Mouse (Mus musculus) hindbrain, embryonic 16.5 days (tissue): ENCODE measurements around the gene Pum1. TPM values are rescaled to one million over a fixed set of nuclear protein-coding genes. Genes with fewer than 3 reads are reported as not detected.
A peak's percentile ranks its signal among the peaks of the same experiment; 100 is the strongest.
"Not testable (repeated sequence)": the region's sequence is repeated elsewhere in the genome, so short reads cannot be mapped to it uniquely, and the experiment has no call there.

ENCODE experiments used
- ATAC-seq: fragments of 200-750 bp; cut with Nextera tagmentation; 2 replicates; pipeline ENCODE4 v1.8.0; 2017; ENCODE audit warnings: moderate TSS enrichment, moderate library complexity
- H3K27ac ChIP-seq: fragments of 300-500 bp; sonication (generic); 2 replicates; pipeline ENCODE4 v1.5.1; 2014; ENCODE audit warnings: low read depth, mild to moderate bottlenecking, control low read depth, low read length, moderate library complexity
- H3K27me3 ChIP-seq: fragments of 300-500 bp; sonication (generic); replicated peaks from 2 replicates; pipeline ENCODE4 v1.6.1; 2014; ENCODE audit warnings: low read length; ENCODE audit not compliant: control insufficient read depth, insufficient read depth
- H3K36me3 ChIP-seq: fragments of 300-500 bp; sonication (generic); 2 replicates; pipeline ENCODE4 v1.6.1; 2014; ENCODE audit warnings: mild to moderate bottlenecking, low read length, moderate library complexity, mixed read lengths; ENCODE audit not compliant: control insufficient read depth, insufficient read depth
- H3K4me1 ChIP-seq: fragments of 300-500 bp; sonication (generic); 2 replicates; pipeline ENCODE4 v1.6.1; 2014; ENCODE audit warnings: low read depth, low read length; ENCODE audit not compliant: control insufficient read depth, insufficient read depth
- H3K4me2 ChIP-seq: fragments of 300-500 bp; sonication (generic); 2 replicates; pipeline ENCODE4 v1.6.1; 2014; ENCODE audit warnings: mild to moderate bottlenecking, low read length, control low read depth, moderate library complexity
- H3K4me3 ChIP-seq: fragments of 300-500 bp; sonication (generic); 2 replicates; pipeline ENCODE4 v1.5.1; 2014; ENCODE audit warnings: mild to moderate bottlenecking, low read length, control low read depth, moderate library complexity
- H3K9ac ChIP-seq: fragments of 300-500 bp; sonication (generic); 2 replicates; pipeline ENCODE4 v1.6.1; 2014; ENCODE audit warnings: low read depth, mild to moderate bottlenecking, control low read depth, low read length, moderate library complexity
- H3K9me3 ChIP-seq: fragments of 300-500 bp; sonication (generic); 2 replicates; pipeline ENCODE4 v1.6.1; 2014; ENCODE audit warnings: mild to moderate bottlenecking, low read length, moderate library complexity; ENCODE audit not compliant: control insufficient read depth
- WGBS: fragments of 180-500 bp; shearing (Covaris S2); extraction: QIAGEN DNeasy Blood & Tissue Kit; methylation state at CpG from one replicate; pipeline ENCODE4 v1.1.7; 2014; 5-methylcytosine and 5-hydroxymethylcytosine counted together
- polyA plus RNA-seq: library from polyadenylated mRNA; unstranded; fragments of >200 nt; fragmentation: Nextera tagmentation; extraction: Ambion mirVana; gene quantifications from 2 replicates; pipeline ENCODE4 v1.2.1, GENCODE M21; 2015

Pum1 gene
- polyA plus RNA-seq, 1 experiment from 2014 or later, result 79.1 TPM

- no peaks in the 10 kb centered on the region for H3K9me3 ChIP-seq
- no peak overlapping the region for H3K4me2 ChIP-seq
- H3K27ac ChIP-seq, result no peak overlapping the region
- no peak overlapping the region for H3K4me3 ChIP-seq
- WGBS, result 97% methylated on average over 3 of the region's 3 CpGs
- no peak overlapping the region for H3K9ac ChIP-seq
- no peaks in the 10 kb centered on the region for H3K27me3 ChIP-seq
- peaks cover 3% of the 10 kb centered on the region; the same call in 1 of the 2 replicates for H3K36me3 ChIP-seq
- ATAC-seq, result no peak
- H3K4me1 ChIP-seq, result no peaks in the 10 kb centered on the region
Measured at GRCm38 (mm10) chr4:130678149-130678548, 15.0 kb downstream of the Pum1 start.

- H3K9me3 ChIP-seq, result no peaks in the 10 kb centered on the region
Measured at GRCm38 (mm10) chr4:130680676-130681075, 17.6 kb downstream of the Pum1 start.

GRCm38 (mm10) chr4:130683051-130683450 is 19.9 kb downstream of the Pum1 start:
- not testable (repeated sequence) for H3K4me3 ChIP-seq, ATAC-seq, H3K36me3 ChIP-seq, H3K9ac ChIP-seq, H3K4me2 ChIP-seq, H3K27ac ChIP-seq, H3K27me3 ChIP-seq, H3K9me3 ChIP-seq, H3K4me1 ChIP-seq
- 83% methylated on average over 5 of the region's 5 CpGs for WGBS

More at GRCm38 (mm10) chr4:130680676-130681075, 17.6 kb downstream of the Pum1 start:
- Histone ChIP-seq H3K36me3 (peaks cover 5% of the 10 kb centered on the region), H3K4me3 (no peak overlapping the region), H3K4me1 (no peaks in the 10 kb centered on the region), H3K4me2 (no peak overlapping the region), H3K27ac (no peak overlapping the region), H3K27me3 (no peaks in the 10 kb centered on the region), H3K9ac (no peak overlapping the region)
- 96% methylated on average over 6 of the region's 6 CpGs for WGBS
- no peak for ATAC-seq

- Histone ChIP-seq H3K9me3 (no peaks in the 10 kb centered on the region), H3K4me1 (no peaks in the 10 kb centered on the region), H3K4me2 (no peak overlapping the region), H3K36me3 (peaks cover 3% of the 10 kb centered on the region; the same call in 1 of the 2 replicates), H3K4me3 (no peak overlapping the region), H3K27ac (no peak overlapping the region), H3K9ac (no peak overlapping the region), H3K27me3 (no peaks in the 10 kb centered on the region)
- 67% methylated on average over 3 of the region's 3 CpGs for WGBS
- ATAC-seq, result no peak
Measured at GRCm38 (mm10) chr4:130693936-130694335, 30.8 kb downstream of the Pum1 start.

- H3K9me3 ChIP-seq, result no peaks in the 10 kb centered on the region
- no peaks in the 10 kb centered on the region for H3K4me1 ChIP-seq
- H3K9ac ChIP-seq, result no peak overlapping the region
- no peak overlapping the region for H3K4me3 ChIP-seq
- H3K27ac ChIP-seq, result no peak overlapping the region
- no peak overlapping the region for H3K4me2 ChIP-seq
- ATAC-seq, result peak; percentile 35; the same call in 1 of the 2 replicates
- no peaks in the 10 kb centered on the region for H3K27me3 ChIP-seq
- peaks cover 3% of the 10 kb centered on the region; the same call in 1 of the 2 replicates for H3K36me3 ChIP-seq
- WGBS, result 94% methylated on average over 3 of the region's 3 CpGs
Measured at GRCm38 (mm10) chr4:130694982-130695381, 31.9 kb downstream of the Pum1 start.

- Histone ChIP-seq H3K4me1 (no peaks in the 10 kb centered on the region), H3K27ac (no peak overlapping the region), H3K36me3 (peaks cover 4% of the 10 kb centered on the region), H3K4me2 (no peak overlapping the region), H3K9ac (no peak overlapping the region), H3K4me3 (no peak overlapping the region), H3K27me3 (no peaks in the 10 kb centered on the region), H3K9me3 (no peaks in the 10 kb centered on the region)
- WGBS, result 91% methylated on average over 2 of the region's 2 CpGs
- ATAC-seq, result no peak
Measured at GRCm38 (mm10) chr4:130701061-130701460, 37.9 kb downstream of the Pum1 start.

- no peaks in the 10 kb centered on the region for H3K9me3 ChIP-seq
- no peak overlapping the region for H3K9ac ChIP-seq
- peaks cover 4% of the 10 kb centered on the region for H3K36me3 ChIP-seq
- no peak overlapping the region for H3K4me2 ChIP-seq
- H3K27ac ChIP-seq, result no peak overlapping the region
- H3K4me3 ChIP-seq, result no peak overlapping the region
- no peaks in the 10 kb centered on the region for H3K4me1 ChIP-seq
- H3K27me3 ChIP-seq, result no peaks in the 10 kb centered on the region
- ATAC-seq, result no peak
- whole genome bisulfite sequencing, result 92% methylated on average over 3 of the region's 3 CpGs
Measured at GRCm38 (mm10) chr4:130702835-130703535, 39.9 kb downstream of the Pum1 start.

GRCm38 (mm10) chr4:130703601-130704000 is 40.5 kb downstream of the Pum1 start:
- Histone ChIP-seq H3K9ac (no peak overlapping the region), H3K4me3 (no peak overlapping the region), H3K4me1 (peaks cover 1% of the 10 kb centered on the region; the same call in 1 of the 2 replicates), H3K27me3 (no peaks in the 10 kb centered on the region), H3K36me3 (peaks cover 4% of the 10 kb centered on the region), H3K4me2 (no peak overlapping the region), H3K27ac (no peak overlapping the region), H3K9me3 (no peaks in the 10 kb centered on the region)
- 97% methylated on average over 3 of the region's 3 CpGs for WGBS
- no peak for ATAC-seq

- WGBS, result 95% methylated on average over 4 of the region's 4 CpGs
- Histone ChIP-seq H3K4me1 (peaks cover 4% of the 10 kb centered on the region; the same call in 1 of the 2 replicates), H3K27ac (no peak overlapping the region), H3K36me3 (peaks cover 4% of the 10 kb centered on the region), H3K4me3 (no peak overlapping the region), H3K27me3 (no peaks in the 10 kb centered on the region), H3K9ac (no peak overlapping the region), H3K9me3 (no peaks in the 10 kb centered on the region), H3K4me2 (no peak overlapping the region)
- ATAC-seq, result no peak
Measured at GRCm38 (mm10) chr4:130704615-130705014, 41.5 kb downstream of the Pum1 start.
